Mouse (Mus musculus): ENCODE results near the gene Ubl3. TPM values are rescaled to one million over a fixed set of nuclear protein-coding genes. Genes with fewer than 3 reads are reported as not detected.

Gene Ubl3
- total and polyA plus RNA-seq, 2 experiments from 2014 or later: 79.1 to 128 TPM

- no peak for DNase-seq (ENCODE audit: low spot score)
- Histone ChIP-seq H3K4me1 (ENCODE audit: insufficient read depth, low read length) (no peaks in the 10 kb centered on the region), H3K9me3 (ENCODE audit: low read length) (no peaks in the 10 kb centered on the region), H3K27me3 (ENCODE audit: insufficient read depth, low read length) (no peaks in the 10 kb centered on the region), H3K4me3 (ENCODE audit: low read depth, low read length) (no peak overlapping the region), H3K36me3 (ENCODE audit: insufficient read depth, low read length) (no peaks in the 10 kb centered on the region), H3K9ac (replicated peaks; ENCODE audit: low read length, poor library complexity, severe bottlenecking) (no peak overlapping the region), H3K27ac (ENCODE audit: low read depth, low read length) (no peak overlapping the region), H3K4me2 (ENCODE audit: low read depth, low read length, poor library complexity, severe bottlenecking) (no peak overlapping the region)
- TF ChIP-seq CTCF (IDR thresholded peaks at IDR 0.05): no peak
- WGBS: 90% methylated on average over 6 of the region's 6 CpGs
- ATAC-seq (ENCODE audit: low FRiP score): no peak
Measured at GRCm38 (mm10) chr5:148558472-148558871, 5.9 kb upstream of the Ubl3 start.

GRCm38 (mm10) chr5:148556509-148556908, 3.9 kb upstream of the Ubl3 start:
- no peaks in the 10 kb centered on the region for H3K4me1 ChIP-seq (ENCODE audit: insufficient read depth, low read length)
- no peak overlapping the region for H3K4me2 ChIP-seq (ENCODE audit: low read depth, low read length, poor library complexity, severe bottlenecking)
- no peaks in the 10 kb centered on the region for H3K27me3 ChIP-seq (ENCODE audit: insufficient read depth, low read length)
- H3K9me3 ChIP-seq (ENCODE audit: low read length): no peaks in the 10 kb centered on the region
- DNase-seq (ENCODE audit: low spot score) (no peak), ATAC-seq (ENCODE audit: low FRiP score) (no peak)
- H3K9ac ChIP-seq (replicated peaks; ENCODE audit: low read length, poor library complexity, severe bottlenecking): no peak overlapping the region
- TF ChIP-seq CTCF (IDR thresholded peaks at IDR 0.05): no peak
- no peak overlapping the region for H3K4me3 ChIP-seq (ENCODE audit: low read depth, low read length)
- 86% methylated on average over 5 of the region's 5 CpGs for WGBS
- H3K27ac ChIP-seq (ENCODE audit: low read depth, low read length): no peak overlapping the region
- H3K36me3 ChIP-seq (ENCODE audit: insufficient read depth, low read length): no peaks in the 10 kb centered on the region

GRCm38 (mm10) chr5:148555156-148555555, 2.6 kb upstream of the Ubl3 start:
- Histone ChIP-seq H3K4me2 (ENCODE audit: low read depth, low read length, poor library complexity, severe bottlenecking) (peak overlapping the region; percentile 44), H3K4me1 (ENCODE audit: insufficient read depth, low read length) (no peaks in the 10 kb centered on the region), H3K27me3 (ENCODE audit: insufficient read depth, low read length) (no peaks in the 10 kb centered on the region), H3K9ac (replicated peaks; ENCODE audit: low read length, poor library complexity, severe bottlenecking) (no peak overlapping the region), H3K36me3 (ENCODE audit: insufficient read depth, low read length) (no peaks in the 10 kb centered on the region), H3K27ac (ENCODE audit: low read depth, low read length) (no peak overlapping the region), H3K4me3 (ENCODE audit: low read depth, low read length) (peak overlapping the region; percentile 12; the same call in 1 of the 2 replicates), H3K9me3 (ENCODE audit: low read length) (no peaks in the 10 kb centered on the region)
- 76% methylated on average over 10 of the region's 10 CpGs for WGBS
- no peak for TF ChIP-seq CTCF (IDR thresholded peaks at IDR 0.05)
- DNase-seq (ENCODE audit: low spot score) (no peak), ATAC-seq (ENCODE audit: low FRiP score) (no peak)

GRCm38 (mm10) chr5:148554701-148555100, 2.1 kb upstream of the Ubl3 start:
- peak; percentile 17 for DNase-seq (ENCODE audit: low spot score)
- 2% methylated on average over 16 of the region's 16 CpGs for WGBS
- H3K9ac ChIP-seq (replicated peaks; ENCODE audit: low read length, poor library complexity, severe bottlenecking): no peak overlapping the region

GRCm38 (mm10) chr5:148554242-148554641, 1.7 kb upstream of the Ubl3 start:
- DNase-seq (ENCODE audit: low spot score) (no peak), ATAC-seq (ENCODE audit: low FRiP score) (no peak)
- 21% methylated on average over 7 of the region's 7 CpGs for WGBS
- H3K27ac ChIP-seq (ENCODE audit: low read depth, low read length): no peak overlapping the region
- H3K4me1 ChIP-seq (ENCODE audit: insufficient read depth, low read length): no peaks in the 10 kb centered on the region; the same call in 1 of the 2 replicates
- no peaks in the 10 kb centered on the region for H3K27me3 ChIP-seq (ENCODE audit: insufficient read depth, low read length)
- no peak for TF ChIP-seq CTCF (IDR thresholded peaks at IDR 0.05)
- H3K4me2 ChIP-seq (ENCODE audit: low read depth, low read length, poor library complexity, severe bottlenecking): peak overlapping the region; percentile 44
- no peaks in the 10 kb centered on the region for H3K36me3 ChIP-seq (ENCODE audit: insufficient read depth, low read length)
- no peak overlapping the region for H3K4me3 ChIP-seq (ENCODE audit: low read depth, low read length)
- H3K9me3 ChIP-seq (ENCODE audit: low read length): no peaks in the 10 kb centered on the region
- no peak overlapping the region for H3K9ac ChIP-seq (replicated peaks; ENCODE audit: low read length, poor library complexity, severe bottlenecking)

More at GRCm38 (mm10) chr5:148554701-148555100, 2.1 kb upstream of the Ubl3 start:
- Histone ChIP-seq H3K4me3 (ENCODE audit: low read depth, low read length) (peak overlapping the region; percentile 12; the same call in 1 of the 2 replicates), H3K27me3 (ENCODE audit: insufficient read depth, low read length) (no peaks in the 10 kb centered on the region), H3K4me1 (ENCODE audit: insufficient read depth, low read length) (no peaks in the 10 kb centered on the region), H3K27ac (ENCODE audit: low read depth, low read length) (no peak overlapping the region), H3K9me3 (ENCODE audit: low read length) (no peaks in the 10 kb centered on the region), H3K4me2 (ENCODE audit: low read depth, low read length, poor library complexity, severe bottlenecking) (peak overlapping the region; percentile 44), H3K36me3 (ENCODE audit: insufficient read depth, low read length) (no peaks in the 10 kb centered on the region)
- TF ChIP-seq CTCF (IDR thresholded peaks at IDR 0.05): no peak
- no peak for ATAC-seq (ENCODE audit: low FRiP score)

GRCm38 (mm10) chr5:148553723-148554122, 1.1 kb upstream of the Ubl3 start:
- 35% methylated on average over 14 of the region's 14 CpGs for WGBS
- peaks cover under 1% of the 10 kb centered on the region; the same call in 1 of the 2 replicates for H3K4me1 ChIP-seq (ENCODE audit: insufficient read depth, low read length)
- no peak overlapping the region for H3K4me2 ChIP-seq (ENCODE audit: low read depth, low read length, poor library complexity, severe bottlenecking)
- TF ChIP-seq CTCF (IDR thresholded peaks at IDR 0.05): no peak
- no peak overlapping the region for H3K9ac ChIP-seq (replicated peaks; ENCODE audit: low read length, poor library complexity, severe bottlenecking)
- no peaks in the 10 kb centered on the region for H3K36me3 ChIP-seq (ENCODE audit: insufficient read depth, low read length)
- no peaks in the 10 kb centered on the region for H3K27me3 ChIP-seq (ENCODE audit: insufficient read depth, low read length)
- DNase-seq (ENCODE audit: low spot score): no peak
- no peaks in the 10 kb centered on the region for H3K9me3 ChIP-seq (ENCODE audit: low read length)
- no peak overlapping the region for H3K27ac ChIP-seq (ENCODE audit: low read depth, low read length)
- ATAC-seq (ENCODE audit: low FRiP score): no peak
- no peak overlapping the region for H3K4me3 ChIP-seq (ENCODE audit: low read depth, low read length)
